Mouse (Mus musculus) kidney, adult 2 months (tissue): ENCODE measurements around the gene Esyt2. TPM values are rescaled to one million over a fixed set of nuclear protein-coding genes. Genes with fewer than 3 reads are reported as not detected.

Experiments used
- DNase-seq: peaks from one replicate; pipeline ENCODE4 v3.0.0; 2021
- H3K27ac ChIP-seq: fragments of 200-500 bp; 2 replicates; pipeline ENCODE4 v1.5.1; 2012; ENCODE audit warnings: low read depth, low read length, control low read depth, inconsistent platforms; ENCODE audit not compliant: insufficient read depth
- H3K27me3 ChIP-seq: fragments of 200-500 bp; replicated peaks from 2 replicates; pipeline ENCODE4 v1.6.1; 2012; ENCODE audit warnings: mild to moderate bottlenecking, moderate library complexity, low read length, inconsistent platforms; ENCODE audit not compliant: control insufficient read depth, insufficient read depth
- H3K36me3 ChIP-seq: fragments of 200-500 bp; 2 replicates; pipeline ENCODE4 v1.6.1; 2012; ENCODE audit warnings: mild to moderate bottlenecking, moderate library complexity, low read length, inconsistent platforms; ENCODE audit not compliant: control insufficient read depth, insufficient read depth
- H3K4me1 ChIP-seq: fragments of 200-500 bp; 2 replicates; pipeline ENCODE4 v1.6.1; 2011; ENCODE audit warnings: low read length; ENCODE audit not compliant: control insufficient read depth, insufficient read depth
- H3K4me3 ChIP-seq: fragments of 200-500 bp; 2 replicates; pipeline ENCODE4 v1.5.1; 2011; ENCODE audit warnings: mild to moderate bottlenecking, low read depth, low read length, control low read depth; ENCODE audit not compliant: insufficient read depth
- CTCF ChIP-seq: fragments of 200-500 bp; conservative IDR thresholded peaks from 2 replicates; pipeline ENCODE4 v1.5.1; 2011; ENCODE audit warnings: low read depth, mild to moderate bottlenecking, control low read depth, low read length, moderate library complexity, mixed read lengths; ENCODE audit not compliant: insufficient read depth, insufficient read length
- POLR2A ChIP-seq: fragments of 200-500 bp; IDR thresholded peaks from one replicate; pipeline ENCODE4 v1.6.1; 2011; ENCODE audit warnings: low read depth, low read length, control low read depth
- WGBS: fragments of 180-500 bp; shearing (Covaris S2); methylation state at CpG from one replicate; pipeline ENCODE4 v1.1.7; 2018; 5-methylcytosine and 5-hydroxymethylcytosine counted together
- polyA plus RNA-seq: library from polyadenylated mRNA; depleted of rRNA; stranded (reverse); fragments of >200 nt; gene quantifications from 2 replicates; pipeline ENCODE4 v1.2.3, GENCODE M21; 2012

Esyt2 gene
- polyA plus RNA-seq, 1 experiment = 8.8 TPM

- no peak overlapping the region for H3K27ac ChIP-seq
- H3K27me3 ChIP-seq = no peaks in the 10 kb centered on the region
- DNase-seq = no peak
- no peak overlapping the region for H3K4me3 ChIP-seq
- no peaks in the 10 kb centered on the region for H3K36me3 ChIP-seq
- WGBS = 95% methylated on average over 2 of the region's 2 CpGs
- TF ChIP-seq CTCF (no peak), POLR2A (no peak)
- H3K4me1 ChIP-seq = peaks cover 3% of the 10 kb centered on the region; the same call in 1 of the 2 replicates
Measured at GRCm38 (mm10) chr12:116279181-116279580, 1.8 kb upstream of the Esyt2 start.

GRCm38 (mm10) chr12:116280149-116280652 is 795 bp upstream of the Esyt2 start:
- no peak for DNase-seq
- peak overlapping the region; percentile 95 for H3K27ac ChIP-seq
- H3K4me1 ChIP-seq = peaks cover 3% of the 10 kb centered on the region; the same call in 1 of the 2 replicates
- H3K27me3 ChIP-seq = no peaks in the 10 kb centered on the region
- no peaks in the 10 kb centered on the region for H3K36me3 ChIP-seq
- 4% methylated on average over 7 of the region's 7 CpGs for WGBS
- TF ChIP-seq CTCF (0 out of 2 replicates have a peak, but pooled peaks have one; percentile 4), POLR2A (no peak)
- H3K4me3 ChIP-seq = peak overlapping the region; percentile 85

- Histone ChIP-seq H3K27me3 (no peaks in the 10 kb centered on the region), H3K27ac (peak overlapping the region; percentile 25), H3K4me1 (peaks cover 3% of the 10 kb centered on the region; the same call in 1 of the 2 replicates), H3K36me3 (no peaks in the 10 kb centered on the region), H3K4me3 (peak overlapping the region; percentile 85)
- peak; percentile 30 for DNase-seq
- under 1% methylated on average over 55 of the region's 55 CpGs for WGBS
- TF ChIP-seq CTCF = no peak
- TF ChIP-seq POLR2A = no peak
Measured at GRCm38 (mm10) chr12:116281427-116282281, 658 bp downstream of the Esyt2 start.

- Histone ChIP-seq H3K27ac (no peak overlapping the region), H3K4me1 (peaks cover 3% of the 10 kb centered on the region; the same call in 1 of the 2 replicates), H3K36me3 (no peaks in the 10 kb centered on the region), H3K27me3 (no peaks in the 10 kb centered on the region), H3K4me3 (no peak overlapping the region)
- TF ChIP-seq POLR2A (no peak), CTCF (no peak)
- 86% methylated on average over 2 of the region's 2 CpGs for WGBS
- no peak for DNase-seq
Measured at GRCm38 (mm10) chr12:116282856-116283255, 1.9 kb downstream of the Esyt2 start.

- DNase-seq = no peak
- Histone ChIP-seq H3K36me3 (no peaks in the 10 kb centered on the region), H3K4me3 (no peak overlapping the region), H3K27ac (no peak overlapping the region), H3K27me3 (no peaks in the 10 kb centered on the region), H3K4me1 (peaks cover 3% of the 10 kb centered on the region; the same call in 1 of the 2 replicates)
- 75% methylated on average over 2 of the region's 2 CpGs for WGBS
- TF ChIP-seq CTCF (no peak), POLR2A (no peak)
Measured at GRCm38 (mm10) chr12:116283511-116283910, 2.5 kb downstream of the Esyt2 start.

GRCm38 (mm10) chr12:116293185-116293584 is 12.2 kb downstream of the Esyt2 start:
- Histone ChIP-seq H3K4me3 (no peak overlapping the region), H3K27me3 (no peaks in the 10 kb centered on the region), H3K4me1 (peaks cover 6% of the 10 kb centered on the region; the same call in 1 of the 2 replicates), H3K27ac (no peak overlapping the region), H3K36me3 (no peaks in the 10 kb centered on the region)
- 33% methylated on average over 2 of the region's 2 CpGs for WGBS
- no peak for DNase-seq
- TF ChIP-seq POLR2A (no peak), CTCF (no peak)
